Mouse (Mus musculus): ENCODE data around the gene Serpind1.

Gene Serpind1

DNA sequence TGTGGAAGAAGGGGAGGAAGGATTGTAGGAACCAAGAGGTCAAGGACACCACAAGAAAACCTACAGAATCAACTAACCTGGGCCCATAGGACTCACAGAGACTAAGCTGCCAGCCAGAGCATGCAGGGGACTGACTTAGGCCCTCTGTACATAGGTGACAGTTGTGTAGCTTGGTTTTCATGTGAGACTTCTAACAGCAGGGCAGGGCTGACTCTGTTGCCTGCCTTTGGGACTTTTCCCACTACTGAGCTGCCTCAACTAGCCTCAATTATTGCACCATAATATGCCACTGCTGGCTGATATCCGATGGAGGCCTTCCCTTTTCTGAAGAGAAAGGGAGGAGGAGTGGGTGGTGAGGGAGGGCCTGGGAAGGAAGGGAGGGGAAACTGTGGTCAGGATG is 15.6 kb downstream of the Serpind1 start:
- DNase-seq (ENCODE audit: low spot score), result no peak

GRCm38 (mm10) chr16:17356031-17356430 is 24.9 kb downstream of the Serpind1 start:
- no peak for DNase-seq (ENCODE audit: low spot score)

DNA sequence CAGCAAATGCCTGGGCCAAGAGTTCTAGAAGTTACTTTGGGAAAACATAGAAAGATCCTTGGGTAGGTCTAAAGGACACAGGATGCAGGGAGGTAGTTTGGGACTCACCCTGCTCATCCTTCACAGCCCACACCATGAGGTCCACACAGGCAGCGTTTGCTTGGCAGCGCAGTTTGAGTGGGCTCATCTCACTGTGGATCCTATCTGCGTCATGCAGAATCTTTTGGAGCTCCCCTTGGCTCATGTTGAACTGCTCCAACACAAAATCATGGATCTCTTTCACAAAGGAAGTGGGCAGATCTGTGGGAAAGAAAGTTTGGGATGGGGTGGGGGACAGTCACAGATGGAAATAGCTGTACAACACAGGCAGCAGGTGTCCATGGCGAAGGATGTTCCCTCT is 27.6 kb downstream of the Serpind1 start:
- no peak for DNase-seq (ENCODE audit: low spot score)

DNA sequence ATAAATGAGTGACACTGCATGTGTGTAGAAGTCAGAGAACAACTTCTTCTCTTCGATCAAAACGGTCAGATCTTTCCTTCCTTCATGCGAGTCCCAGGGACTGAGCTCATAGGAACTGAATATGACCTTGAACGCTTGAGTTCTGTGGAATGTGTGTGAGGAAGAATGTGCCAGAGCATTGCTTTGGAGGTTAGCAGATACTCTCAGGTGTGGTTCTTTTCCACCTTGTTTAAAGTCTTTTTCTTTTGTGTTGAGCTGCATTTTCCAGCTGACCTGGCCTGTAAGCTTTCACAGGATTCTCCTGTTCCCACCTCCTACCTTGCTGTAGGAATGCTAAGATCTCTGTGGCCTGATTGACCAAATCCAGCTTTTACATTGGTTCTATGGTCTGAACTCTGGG is 51.1 kb downstream of the Serpind1 start:
- no peak for DNase-seq (ENCODE audit: low spot score)

DNA sequence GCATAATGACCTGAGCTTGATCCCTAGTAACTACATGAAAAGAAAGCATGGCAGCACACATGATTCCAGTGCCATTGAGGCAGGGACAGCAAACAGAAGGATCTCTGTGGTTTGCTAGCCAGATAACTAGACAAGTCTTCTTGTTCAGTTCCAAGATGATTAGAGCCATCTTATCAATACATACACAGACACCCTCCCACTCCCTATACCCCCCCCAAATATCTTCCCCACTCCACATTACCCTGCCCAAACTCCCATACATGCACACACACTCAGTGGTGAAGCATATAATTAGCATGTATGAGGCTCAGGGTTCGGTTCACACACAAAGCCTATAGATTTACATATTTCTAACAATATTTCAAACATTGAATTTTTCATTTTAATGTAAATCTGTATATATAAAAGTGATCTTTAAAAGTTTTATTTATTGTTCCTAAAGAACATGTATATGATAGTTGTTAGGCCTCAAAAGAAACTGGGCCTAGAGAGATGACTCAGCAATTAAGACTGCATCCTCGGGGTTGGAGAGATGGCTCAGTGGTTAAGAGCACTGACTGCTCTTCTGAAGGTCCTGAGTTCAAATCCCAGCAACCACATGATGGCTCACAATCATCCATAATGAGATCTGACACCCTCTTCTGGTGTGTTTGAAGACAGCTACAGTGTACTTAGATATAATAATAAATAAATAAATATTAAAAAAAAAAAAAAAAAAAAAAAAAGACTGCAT is 52.6 kb downstream of the Serpind1 start:
- no peak for DNase-seq (ENCODE audit: low spot score)

GRCm38 (mm10) chr16:17392784-17393183 is 61.6 kb downstream of the Serpind1 start:
- DNase-seq (ENCODE audit: low spot score), result no peak

Data from T-cell, adult 2 months (primary cell).